Mouse (Mus musculus) gastrocnemius, adult 2 months (tissue): ENCODE measurements around the gene Cd3e. TPM values are rescaled to one million over a fixed set of nuclear protein-coding genes. Genes with fewer than 3 reads are reported as not detected.

Experiments used
- DNase-seq: peaks from one replicate; pipeline ENCODE4 v3.0.0; 2022
- H3K27ac ChIP-seq: fragments of 200-600 bp; 2 replicates; pipeline ENCODE4 v1.8.1; 2022; ENCODE audit warnings: mild to moderate bottlenecking
- H3K4me3 ChIP-seq: fragments of 200-600 bp; 2 replicates; pipeline ENCODE4 v1.8.1; 2022; ENCODE audit warnings: mild to moderate bottlenecking, moderate library complexity
- CTCF ChIP-seq: fragments of 200-600 bp; IDR thresholded peaks from 2 replicates; pipeline ENCODE4 v1.8.1; 2022; ENCODE audit warnings: antibody characterized with exemption, mild to moderate bottlenecking, moderate library complexity
- intact Hi-C: fragments of 180-260 bp; cut with DNase I; formaldehyde crosslinking; loops from one replicate; pipeline ENCODE4 v1.15.1; 2025
- long read RNA-seq, 2 experiments: library from polyadenylated mRNA; stranded (forward); transcript quantifications; one replicate each; pipeline ENCODE4 v2.0.0; 2021
- total RNA-seq, 2 experiments: library from RNA; stranded (reverse); gene quantifications; 2 replicates each; pipeline ENCODE4 v1.2.3; 2021

Gene Cd3e
- not detected for total RNA-seq
- long read RNA-seq, experiment 1, result 0 reads
- long read RNA-seq, experiment 2, result 0 reads

- TF ChIP-seq CTCF, result no peak
- Histone ChIP-seq H3K4me3 (no peak within 1 kb of the TSS), H3K27ac (no peak within 1 kb of the TSS)
- intact Hi-C loops, result no loop called here
- no peak for DNase-seq
Measured at GRCm38 (mm10) chr9:45009180-45010078, at the start of gene Cd3e. Cd3e (minus strand) TSS chr9:45009627.

- Histone ChIP-seq H3K4me3 (no peak overlapping the region), H3K27ac (peak overlapping the region; percentile 25; the same call in 1 of the 2 replicates)
- no peak for TF ChIP-seq CTCF
- no peak for DNase-seq
- intact Hi-C loops, result loop anchor here (5.0 kb wide), 1 partner anchor 64 kb away; no protein-coding TSS in a partner anchor
Measured at GRCm38 (mm10) chr9:45058304-45058940, 49.0 kb upstream of the Cd3e start.

DNA sequence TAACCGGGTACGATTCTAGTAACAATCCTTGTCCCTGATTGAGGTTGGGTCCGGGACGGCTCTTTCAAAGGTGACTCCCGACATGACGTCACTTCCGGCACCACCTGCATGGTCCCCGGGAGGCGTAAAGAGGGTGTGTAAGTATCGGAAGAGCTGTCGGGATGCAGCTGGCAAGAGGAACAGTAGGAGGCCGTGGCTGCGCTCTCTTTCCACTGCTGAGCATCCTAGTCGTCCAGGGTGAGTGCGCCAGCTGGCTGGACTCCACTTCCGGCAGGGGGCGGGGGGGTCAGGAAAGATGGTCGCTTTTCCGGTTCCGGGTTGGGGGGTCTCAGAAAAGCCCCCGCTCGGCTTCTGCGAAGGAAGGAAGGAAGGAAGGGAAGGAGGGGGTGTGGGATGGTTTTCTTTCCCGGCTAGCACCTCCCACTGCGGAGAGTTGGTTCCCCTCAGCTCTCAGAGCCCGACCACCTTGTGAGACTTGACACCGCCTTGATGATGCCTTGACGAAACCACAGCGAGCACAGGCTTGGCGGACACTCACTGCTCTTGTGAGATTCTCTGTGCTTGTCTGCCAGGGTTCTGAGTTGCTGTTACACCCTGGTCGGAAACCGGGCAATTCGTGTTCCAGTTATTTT lies 45.8 kb upstream of the Cd3e start, which contains the start of gene Mpzl3:
Gene Mpzl3 (plus strand): TSS at position 105 of the 632 bp plus-strand sequence.
- no peak for TF ChIP-seq CTCF
- intact Hi-C loops, result loop anchor here (5.0 kb wide), 1 partner anchor 67 kb away; no protein-coding TSS in a partner anchor

DNA sequence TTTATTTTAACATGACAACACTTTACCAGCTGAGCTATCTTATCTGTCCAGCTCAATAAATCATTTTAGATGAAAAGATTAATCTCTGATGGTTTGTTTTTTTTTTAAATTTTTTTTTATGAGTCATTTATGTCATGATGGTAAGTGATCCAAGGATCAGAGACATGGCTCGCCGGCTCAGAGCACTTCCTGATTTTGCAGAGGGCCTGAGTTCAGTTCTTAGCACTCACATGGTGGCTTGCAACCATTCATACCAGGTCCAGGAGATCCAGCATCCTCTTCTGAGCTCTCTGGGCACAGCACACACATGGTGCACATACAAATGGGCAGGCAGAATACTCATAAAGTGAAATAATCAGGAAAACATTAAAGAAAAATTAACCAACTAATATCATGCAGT lies 40.9 kb upstream of the Cd3e start:
- TF ChIP-seq CTCF, result no peak

More for the DNA sequence above, 45.8 kb upstream of the Cd3e start, which contains the start of gene Mpzl3:
- peak within 1 kb of the TSS; percentile 87 for H3K4me3 ChIP-seq
- DNase-seq, result peak; percentile 81
- peak within 1 kb of the TSS; percentile 91 for H3K27ac ChIP-seq

GRCm38 (mm10) chr9:45049731-45050130 lies 40.3 kb upstream of the Cd3e start:
- intact Hi-C loops, result no loop called here
- TF ChIP-seq CTCF, result no peak
- H3K4me3 ChIP-seq, result no peak overlapping the region
- no peak for DNase-seq
- no peak overlapping the region for H3K27ac ChIP-seq

More for the DNA sequence above, 40.9 kb upstream of the Cd3e start:
- DNase-seq, result no peak
- no peak overlapping the region for H3K27ac ChIP-seq
- intact Hi-C loops, result no loop called here
- no peak overlapping the region for H3K4me3 ChIP-seq

DNA sequence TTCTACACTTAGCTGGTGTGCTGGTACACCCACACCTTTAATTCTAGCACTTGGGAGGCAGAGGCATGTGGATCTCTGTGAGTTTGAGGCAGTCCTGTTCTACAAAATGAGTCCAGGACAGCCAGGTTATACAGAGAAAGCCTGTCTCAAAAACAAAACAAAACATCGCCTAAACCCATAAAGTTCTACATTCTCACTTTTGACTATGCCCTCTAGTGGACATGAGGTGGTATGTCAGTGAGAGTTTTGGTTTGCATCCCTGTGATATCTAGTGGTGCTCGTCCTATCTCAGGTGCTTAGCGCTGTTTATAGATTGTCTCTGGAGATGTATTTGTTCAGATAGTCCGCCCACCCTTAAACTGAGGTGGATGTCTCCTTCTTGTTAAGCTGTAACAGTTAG lies 39.1 kb upstream of the Cd3e start:
- no peak for DNase-seq
- H3K4me3 ChIP-seq, result no peak overlapping the region
- intact Hi-C loops, result no loop called here
- no peak overlapping the region for H3K27ac ChIP-seq
- TF ChIP-seq CTCF, result peak; percentile 84

- intact Hi-C loops, result no loop called here
- H3K4me3 ChIP-seq, result no peak overlapping the region
- DNase-seq, result no peak
- TF ChIP-seq CTCF, result no peak
- H3K27ac ChIP-seq, result no peak overlapping the region
Measured at GRCm38 (mm10) chr9:45046973-45047372, 37.5 kb upstream of the Cd3e start.

DNA sequence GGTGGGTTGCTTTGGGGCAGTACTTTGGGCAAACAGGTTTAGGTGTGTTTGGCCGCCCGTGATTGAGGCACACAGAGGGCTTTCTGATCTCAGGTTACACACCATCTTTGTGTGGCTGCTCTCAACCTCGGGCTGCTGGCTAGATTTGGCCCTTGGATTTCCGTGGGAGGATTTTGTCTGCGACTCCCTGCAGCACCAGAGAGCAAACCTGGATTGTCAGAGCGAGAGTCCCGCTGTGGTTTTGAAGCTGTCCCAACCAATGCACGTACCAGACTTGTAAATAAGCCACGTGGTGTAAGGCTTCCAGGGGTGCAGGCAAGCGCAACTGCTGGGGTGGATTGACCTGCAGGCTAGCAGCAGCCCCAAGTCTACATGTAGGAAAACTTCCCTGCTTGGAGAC lies 33.5 kb upstream of the Cd3e start:
- no peak for DNase-seq
- Histone ChIP-seq H3K27ac (no peak overlapping the region), H3K4me3 (peak overlapping the region; percentile 40)
- intact Hi-C loops, result no loop called here
- no peak for TF ChIP-seq CTCF

DNA sequence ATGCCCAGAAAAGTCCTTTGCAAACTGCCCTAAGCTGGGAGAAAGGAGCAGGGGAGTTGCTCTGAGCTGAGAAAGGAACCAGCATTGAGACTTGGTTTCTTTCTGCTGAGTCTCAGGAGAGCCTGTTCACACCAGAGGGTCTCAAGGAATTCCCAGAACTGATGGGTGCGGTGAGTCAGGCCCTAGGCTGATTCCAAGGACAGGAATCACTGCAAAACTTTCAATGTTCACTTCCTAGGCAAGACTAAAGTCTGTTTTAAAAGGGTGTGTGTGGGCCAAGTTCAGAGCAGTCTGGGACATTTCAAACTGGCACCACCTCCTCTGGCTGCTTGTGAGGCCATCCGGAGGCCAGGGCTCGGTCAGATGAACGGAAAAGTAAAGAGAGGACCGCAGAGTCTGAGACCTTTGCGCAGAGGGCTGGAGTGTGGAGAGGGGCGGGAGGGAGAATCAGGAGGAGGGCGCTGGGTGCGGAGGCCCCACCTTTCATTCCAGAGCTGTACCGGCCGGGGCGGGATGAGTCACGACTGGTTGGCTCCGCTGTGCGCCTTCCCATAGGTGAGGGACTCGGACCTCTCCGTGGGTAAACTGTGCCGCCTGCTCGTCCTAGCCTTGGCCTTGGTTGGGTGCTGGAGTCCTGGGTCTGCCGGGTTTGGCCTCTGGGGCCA lies 32.8 kb upstream of the Cd3e start:
- no peak for TF ChIP-seq CTCF
- Histone ChIP-seq H3K27ac (no peak overlapping the region), H3K4me3 (peak overlapping the region; percentile 40)
- intact Hi-C loops, result no loop called here
- no peak for DNase-seq

DNA sequence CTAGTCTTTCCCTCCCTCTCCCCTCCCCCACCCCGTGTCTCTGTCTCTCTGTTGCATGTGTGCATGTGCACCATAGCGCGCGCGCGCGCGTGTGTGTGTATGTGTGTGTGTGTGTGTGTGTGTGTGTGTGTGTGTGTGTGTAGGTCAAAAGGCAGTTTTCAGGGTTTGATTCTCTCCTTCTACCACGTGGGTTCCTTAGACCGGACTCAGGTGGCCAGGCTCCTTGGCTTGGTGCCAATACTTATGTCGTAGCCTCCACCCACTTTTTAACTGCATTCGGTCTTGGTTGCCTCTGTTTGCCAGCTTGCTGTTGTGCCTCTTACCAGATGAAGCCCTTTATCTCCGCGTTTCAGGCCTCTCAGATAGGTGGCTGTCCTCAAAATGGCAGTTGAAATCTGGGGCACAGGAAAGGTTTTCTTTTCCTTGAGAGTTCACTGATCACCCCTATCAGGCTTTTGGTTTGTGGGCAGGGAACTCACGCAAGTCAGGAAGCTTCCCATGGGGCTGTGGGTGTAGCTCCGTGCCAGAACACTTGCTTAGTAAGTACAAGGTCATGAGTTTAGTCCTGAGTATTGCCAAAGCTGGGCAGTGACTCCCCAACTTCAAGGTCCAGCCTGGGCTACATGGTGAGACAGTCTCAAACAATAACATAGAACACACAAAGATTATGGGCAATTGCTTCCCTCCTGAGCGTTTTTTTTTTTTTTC lies 31.9 kb upstream of the Cd3e start:
- no peak overlapping the region for H3K27ac ChIP-seq
- no peak for DNase-seq
- intact Hi-C loops, result no loop called here

DNA sequence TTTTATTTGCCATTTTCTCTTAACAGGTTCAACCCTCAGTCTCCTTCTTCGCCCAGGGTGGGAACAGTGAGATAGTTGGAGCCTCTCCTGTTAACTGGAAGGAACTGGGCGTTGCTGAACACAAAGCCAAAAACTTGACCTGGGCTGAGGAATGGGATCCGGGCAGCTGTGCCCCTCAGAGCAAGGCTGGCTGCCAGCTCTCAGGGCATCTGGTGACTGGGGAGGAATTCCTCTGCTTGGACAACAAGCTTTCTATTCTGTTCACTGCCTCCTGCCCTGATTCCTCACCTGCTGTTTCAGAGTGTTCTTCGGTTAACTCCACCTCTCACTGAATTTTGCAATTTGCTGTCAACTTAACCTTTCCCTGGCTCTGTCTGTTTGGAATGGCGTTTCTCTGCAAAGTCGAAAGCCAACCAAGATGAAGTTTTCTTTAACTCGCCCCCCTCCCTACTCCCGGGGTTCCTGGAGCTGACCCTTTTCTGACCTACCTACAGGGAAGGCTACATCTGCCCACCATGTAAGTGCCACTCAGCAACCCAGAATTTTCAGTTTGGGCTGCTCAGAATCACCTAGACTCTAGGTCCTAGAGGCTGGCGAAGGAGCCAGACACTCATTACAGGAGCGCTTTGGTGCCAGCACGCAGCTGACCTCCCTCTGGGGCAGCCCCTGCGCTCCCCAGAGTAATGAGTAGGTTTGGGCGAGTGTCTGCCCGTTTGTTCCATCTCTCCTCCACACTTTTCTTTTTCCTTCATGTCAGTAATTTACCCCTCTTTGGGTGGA lies 30.8 kb upstream of the Cd3e start:
- Histone ChIP-seq H3K27ac (no peak overlapping the region), H3K4me3 (no peak overlapping the region)
- intact Hi-C loops, result no loop called here
- TF ChIP-seq CTCF, result no peak
- DNase-seq, result no peak

More for the DNA sequence above, 31.9 kb upstream of the Cd3e start:
- no peak for TF ChIP-seq CTCF
- no peak overlapping the region for H3K4me3 ChIP-seq
